Mouse (Mus musculus): ENCODE data around the gene Nmt2. TPM values are rescaled to one million over a fixed set of nuclear protein-coding genes. Genes with fewer than 3 reads are reported as not detected.
A peak's percentile ranks its signal among the peaks of the same experiment; 100 is the strongest.

Gene Nmt2
- total and polyA plus RNA-seq, 3 experiments, result 10.5 to 39.8 (median 24.6) TPM

DNA sequence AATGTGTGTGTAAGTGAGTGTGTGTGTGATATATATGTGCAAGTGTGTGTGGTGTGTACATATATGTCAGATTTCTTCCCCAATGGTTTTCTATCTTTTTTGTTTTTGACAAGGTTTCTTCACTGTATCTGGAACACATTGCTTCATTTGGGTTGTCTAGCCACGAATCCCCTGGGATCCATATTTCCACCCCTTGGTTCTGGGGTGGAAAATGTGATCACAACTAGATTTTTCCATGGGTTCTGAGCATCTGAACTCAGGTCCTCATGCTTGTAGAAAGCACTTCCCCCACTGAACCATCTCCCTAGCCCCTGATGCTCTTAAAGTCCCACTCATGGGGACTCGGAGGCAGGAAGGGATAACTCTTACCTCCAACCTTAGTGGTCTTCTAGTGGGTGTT, 10.7 kb upstream of the Nmt2 start:
- H3K27me3 ChIP-seq (ENCODE audit: insufficient read depth, low read length), result peaks cover 6% of the 10 kb centered on the region
- H3K4me3 ChIP-seq (ENCODE audit: low read depth, low read length), result no peak overlapping the region
- DNase-seq (ENCODE audit: low spot score) (no peak), ATAC-seq (ENCODE audit: extremely low read depth, insufficient number of reproducible peaks, low FRiP score, poor library complexity, severe bottlenecking) (no peak)
- no peaks in the 10 kb centered on the region for H3K36me3 ChIP-seq (replicated peaks)
- TF ChIP-seq TAL1 (conservative IDR thresholded peaks at IDR 0.05; ENCODE audit: low read depth, low read length) (no peak), POLR2AphosphoS5 (IDR thresholded peaks at IDR 0.05; ENCODE audit: insufficient replicate concordance, low read depth, low read length) (no peak), CTCF (IDR thresholded peaks at IDR 0.05; ENCODE audit: low read depth, low read length) (no peak), GATA2 (IDR thresholded peaks at IDR 0.05; ENCODE audit: borderline replicate concordance, low read depth, low read length) (no peak), GATA1 (IDR thresholded peaks at IDR 0.05; ENCODE audit: borderline replicate concordance, low read length) (no peak)
- H3K9me3 ChIP-seq (replicated peaks), result no peaks in the 10 kb centered on the region
- no peaks in the 10 kb centered on the region for H3K4me1 ChIP-seq (ENCODE audit: insufficient read depth, low read depth, low read length)

DNA sequence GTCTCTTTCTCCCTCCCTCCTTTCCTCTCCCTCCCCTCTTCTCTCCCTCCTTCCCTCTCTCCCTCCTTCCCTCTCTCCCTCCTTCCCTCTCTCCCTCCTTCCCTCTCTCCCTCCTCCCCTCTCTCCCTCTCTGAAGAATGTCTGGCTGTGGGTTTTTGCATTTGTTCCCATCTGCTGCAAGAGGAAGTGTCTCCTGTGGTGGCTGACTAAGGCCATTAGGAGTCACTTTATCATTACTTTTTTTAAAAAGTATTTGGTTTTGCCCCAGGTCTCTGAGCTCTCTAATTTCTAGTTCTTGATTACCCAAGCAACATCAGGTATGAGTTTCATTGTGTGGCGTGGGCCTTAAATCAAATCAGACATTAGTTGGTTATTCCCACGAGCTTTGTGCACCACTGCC, 7.9 kb upstream of the Nmt2 start:
- H3K4me3 ChIP-seq (ENCODE audit: low read depth, low read length), result no peak overlapping the region
- H3K36me3 ChIP-seq (replicated peaks), result no peaks in the 10 kb centered on the region
- TF ChIP-seq GATA2 (IDR thresholded peaks at IDR 0.05; ENCODE audit: borderline replicate concordance, low read depth, low read length) (no peak), GATA1 (IDR thresholded peaks at IDR 0.05; ENCODE audit: borderline replicate concordance, low read length) (no peak), POLR2AphosphoS5 (IDR thresholded peaks at IDR 0.05; ENCODE audit: insufficient replicate concordance, low read depth, low read length) (no peak), TAL1 (conservative IDR thresholded peaks at IDR 0.05; ENCODE audit: low read depth, low read length) (no peak), CTCF (IDR thresholded peaks at IDR 0.05; ENCODE audit: low read depth, low read length) (no peak)
- no peaks in the 10 kb centered on the region for H3K9me3 ChIP-seq (replicated peaks)
- H3K4me1 ChIP-seq (ENCODE audit: insufficient read depth, low read depth, low read length), result no peaks in the 10 kb centered on the region
- no peak for ATAC-seq (ENCODE audit: extremely low read depth, insufficient number of reproducible peaks, low FRiP score, poor library complexity, severe bottlenecking)
- H3K27me3 ChIP-seq (ENCODE audit: insufficient read depth, low read length), result peaks cover 16% of the 10 kb centered on the region
- no peak for DNase-seq (ENCODE audit: low spot score)

DNA sequence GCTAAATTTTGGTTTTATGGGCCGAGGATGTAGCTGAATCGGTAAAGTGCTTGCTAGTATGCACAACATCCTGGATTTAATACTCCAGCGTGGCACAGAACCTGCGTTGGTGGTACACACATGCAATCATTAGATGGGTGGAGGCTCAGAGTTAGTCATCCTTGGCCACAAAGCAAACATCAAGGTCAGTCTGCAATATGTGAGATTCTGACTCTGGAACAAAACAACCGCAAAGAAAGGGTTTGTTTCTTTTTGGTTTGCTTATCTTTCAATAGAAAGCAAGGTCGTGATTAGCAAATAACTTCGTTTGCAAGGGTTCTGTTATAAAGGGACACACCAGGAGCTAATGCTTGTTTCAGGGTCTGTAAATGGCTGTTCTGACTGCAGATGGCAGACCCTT, 6.5 kb upstream of the Nmt2 start:
- DNase-seq (ENCODE audit: low spot score) (no peak), ATAC-seq (ENCODE audit: extremely low read depth, insufficient number of reproducible peaks, low FRiP score, poor library complexity, severe bottlenecking) (no peak)
- peaks cover 3% of the 10 kb centered on the region; the same call in 1 of the 2 replicates for H3K4me1 ChIP-seq (ENCODE audit: insufficient read depth, low read depth, low read length)
- no peaks in the 10 kb centered on the region for H3K36me3 ChIP-seq (replicated peaks)
- H3K27me3 ChIP-seq (ENCODE audit: insufficient read depth, low read length), result peaks cover 16% of the 10 kb centered on the region
- no peak overlapping the region for H3K4me3 ChIP-seq (ENCODE audit: low read depth, low read length)
- no peaks in the 10 kb centered on the region for H3K9me3 ChIP-seq (replicated peaks)
- TF ChIP-seq POLR2AphosphoS5 (IDR thresholded peaks at IDR 0.05; ENCODE audit: insufficient replicate concordance, low read depth, low read length), result no peak
- no peak for TF ChIP-seq TAL1 (conservative IDR thresholded peaks at IDR 0.05; ENCODE audit: low read depth, low read length)
- no peak for TF ChIP-seq GATA2 (IDR thresholded peaks at IDR 0.05; ENCODE audit: borderline replicate concordance, low read depth, low read length)
- TF ChIP-seq GATA1 (IDR thresholded peaks at IDR 0.05; ENCODE audit: borderline replicate concordance, low read length), result no peak

DNA sequence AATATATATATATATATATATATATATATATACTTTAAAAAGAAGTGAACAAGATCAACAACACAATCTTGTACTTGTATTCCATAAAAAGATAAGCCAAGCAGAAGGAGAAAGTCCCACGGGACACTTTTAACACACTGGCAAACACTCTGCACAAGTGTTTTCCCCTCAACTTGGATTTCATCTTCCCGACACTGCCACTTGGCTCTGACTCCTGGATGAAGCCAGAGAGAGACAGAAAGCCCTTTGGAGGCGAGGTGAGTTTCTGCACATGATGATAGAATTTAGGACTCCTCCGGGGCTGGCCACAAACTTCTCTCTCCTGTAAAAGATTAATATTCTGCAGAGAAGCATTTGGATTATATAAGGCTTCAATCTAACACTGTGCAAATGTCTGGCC, 2.7 kb upstream of the Nmt2 start:
- H3K36me3 ChIP-seq (replicated peaks), result no peaks in the 10 kb centered on the region
- H3K4me1 ChIP-seq (ENCODE audit: insufficient read depth, low read depth, low read length), result peaks cover 27% of the 10 kb centered on the region
- TF ChIP-seq POLR2AphosphoS5 (IDR thresholded peaks at IDR 0.05; ENCODE audit: insufficient replicate concordance, low read depth, low read length) (no peak), TAL1 (conservative IDR thresholded peaks at IDR 0.05; ENCODE audit: low read depth, low read length) (no peak), GATA2 (IDR thresholded peaks at IDR 0.05; ENCODE audit: borderline replicate concordance, low read depth, low read length) (no peak), GATA1 (IDR thresholded peaks at IDR 0.05; ENCODE audit: borderline replicate concordance, low read length) (no peak), CTCF (IDR thresholded peaks at IDR 0.05; ENCODE audit: low read depth, low read length) (no peak)
- no peaks in the 10 kb centered on the region for H3K9me3 ChIP-seq (replicated peaks)
- ATAC-seq (ENCODE audit: extremely low read depth, insufficient number of reproducible peaks, low FRiP score, poor library complexity, severe bottlenecking) (no peak), DNase-seq (ENCODE audit: low spot score) (no peak)
- no peak overlapping the region for H3K4me3 ChIP-seq (ENCODE audit: low read depth, low read length)
- H3K27me3 ChIP-seq (ENCODE audit: insufficient read depth, low read length), result peaks cover 12% of the 10 kb centered on the region; the same call in 1 of the 2 replicates

DNA sequence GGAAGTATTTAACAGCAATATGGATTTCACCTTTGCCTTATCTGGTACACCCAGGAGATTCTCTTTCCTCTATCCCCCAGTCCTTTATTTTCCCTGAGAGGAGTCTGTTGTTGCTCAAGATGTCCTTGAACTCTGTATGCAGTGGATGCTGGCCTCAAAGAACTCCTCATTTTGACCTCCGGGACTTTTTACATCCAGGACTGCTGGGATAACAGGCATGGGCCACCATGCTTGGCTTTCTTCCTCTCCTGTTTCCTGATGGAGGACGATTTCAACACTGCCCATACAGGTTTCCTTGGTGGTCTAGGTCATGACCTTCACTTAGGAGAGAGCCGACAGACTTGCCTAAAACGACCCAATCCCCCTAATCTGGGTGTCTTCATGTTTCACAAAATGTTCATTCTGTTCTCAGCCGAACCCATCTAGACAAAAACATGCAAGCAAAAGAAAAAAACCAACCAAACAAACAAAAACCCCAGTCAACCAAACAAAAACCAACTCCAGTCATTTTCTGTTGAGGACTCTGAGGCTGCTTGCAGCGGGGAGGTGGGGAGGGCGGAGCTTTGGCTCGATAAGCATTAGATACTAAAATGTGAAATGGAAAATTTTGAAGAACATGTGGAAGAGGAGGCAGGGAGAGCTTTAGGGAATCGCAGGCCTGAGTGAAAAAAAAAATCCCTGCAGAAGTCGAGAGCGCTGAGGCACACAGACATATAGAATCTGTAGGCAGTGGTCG, 978 bp upstream of the Nmt2 start:
- peaks cover 2% of the 10 kb centered on the region for H3K36me3 ChIP-seq (replicated peaks)
- ATAC-seq (ENCODE audit: extremely low read depth, insufficient number of reproducible peaks, low FRiP score, poor library complexity, severe bottlenecking) (peak; percentile 12; the same call in 1 of the 2 replicates), DNase-seq (ENCODE audit: low spot score) (peak; percentile 19)
- peak overlapping the region; percentile 93 for H3K4me3 ChIP-seq (ENCODE audit: low read depth, low read length)
- TF ChIP-seq TAL1 (conservative IDR thresholded peaks at IDR 0.05; ENCODE audit: low read depth, low read length) (no peak), GATA1 (IDR thresholded peaks at IDR 0.05; ENCODE audit: borderline replicate concordance, low read length) (no peak), CTCF (IDR thresholded peaks at IDR 0.05; ENCODE audit: low read depth, low read length) (no peak), GATA2 (IDR thresholded peaks at IDR 0.05; ENCODE audit: borderline replicate concordance, low read depth, low read length) (no peak), POLR2AphosphoS5 (IDR thresholded peaks at IDR 0.05; ENCODE audit: insufficient replicate concordance, low read depth, low read length) (no peak)
- H3K27me3 ChIP-seq (ENCODE audit: insufficient read depth, low read length), result peaks cover 9% of the 10 kb centered on the region; the same call in 1 of the 2 replicates
- H3K9me3 ChIP-seq (replicated peaks), result no peaks in the 10 kb centered on the region
- H3K4me1 ChIP-seq (ENCODE audit: insufficient read depth, low read depth, low read length), result peaks cover 27% of the 10 kb centered on the region

DNA sequence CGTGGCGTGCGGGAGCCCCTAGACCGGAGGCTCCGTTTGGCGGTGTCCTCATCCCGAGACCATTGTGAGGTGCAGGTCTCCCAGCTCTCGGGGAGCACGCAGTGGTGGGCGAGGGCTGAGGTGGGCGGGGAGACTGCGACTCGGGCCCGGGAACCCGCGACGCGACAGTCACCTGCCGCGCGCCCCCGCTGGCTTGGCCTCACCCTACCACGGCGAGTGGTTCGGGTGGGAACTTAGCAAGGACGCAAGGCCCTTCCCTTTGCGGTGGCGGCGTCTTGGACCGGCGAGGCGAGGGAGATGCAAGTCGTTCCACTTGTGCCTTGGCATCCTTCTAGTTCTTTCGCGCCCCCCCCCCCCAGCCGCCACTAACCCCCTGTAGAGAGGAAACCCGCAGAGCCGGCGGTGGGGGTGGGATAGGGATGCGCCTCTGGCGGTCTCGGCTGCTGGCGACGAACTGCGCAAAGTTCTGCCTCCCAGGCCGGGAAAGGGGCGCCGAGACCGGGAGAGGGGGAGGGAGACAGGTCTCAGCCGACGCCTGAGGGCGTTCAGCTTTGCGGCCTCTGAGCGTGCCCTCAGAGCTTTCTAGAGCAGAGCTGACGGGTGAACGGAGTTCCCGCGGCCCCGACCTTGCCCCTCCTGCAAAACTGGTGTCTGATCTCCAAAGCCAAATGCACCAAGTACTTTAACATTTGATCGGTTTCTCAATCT, 615 bp downstream of the Nmt2 start:
- Histone ChIP-seq H3K27me3 (ENCODE audit: insufficient read depth, low read length) (peaks cover 3% of the 10 kb centered on the region; the same call in 1 of the 2 replicates), H3K4me3 (ENCODE audit: low read depth, low read length) (peak overlapping the region; percentile 93), H3K4me1 (ENCODE audit: insufficient read depth, low read depth, low read length) (peaks cover 27% of the 10 kb centered on the region), H3K36me3 (replicated peaks) (peaks cover 2% of the 10 kb centered on the region), H3K9me3 (replicated peaks) (no peaks in the 10 kb centered on the region)
- DNase-seq (ENCODE audit: low spot score) (peak; percentile 30), ATAC-seq (ENCODE audit: extremely low read depth, insufficient number of reproducible peaks, low FRiP score, poor library complexity, severe bottlenecking) (no peak)
- no peak for TF ChIP-seq POLR2AphosphoS5 (IDR thresholded peaks at IDR 0.05; ENCODE audit: insufficient replicate concordance, low read depth, low read length)
- TF ChIP-seq CTCF (IDR thresholded peaks at IDR 0.05; ENCODE audit: low read depth, low read length), result no peak
- no peak for TF ChIP-seq TAL1 (conservative IDR thresholded peaks at IDR 0.05; ENCODE audit: low read depth, low read length)
- no peak for TF ChIP-seq GATA2 (IDR thresholded peaks at IDR 0.05; ENCODE audit: borderline replicate concordance, low read depth, low read length)
- no peak for TF ChIP-seq GATA1 (IDR thresholded peaks at IDR 0.05; ENCODE audit: borderline replicate concordance, low read length)
